Mouse (Mus musculus) heart, embryonic 12.5 days (tissue): ENCODE data around the gene Rbm8a. TPM values are rescaled to one million over a fixed set of nuclear protein-coding genes. Genes with fewer than 3 reads are reported as not detected.

Source experiments
- ATAC-seq: fragments of 200-750 bp; cut with Nextera tagmentation; 2 replicates; pipeline ENCODE4 v1.8.0; 2017; ENCODE audit warnings: moderate TSS enrichment, moderate library complexity; ENCODE audit not compliant: insufficient number of reproducible peaks, low FRiP score
- H3K27ac ChIP-seq: fragments of 300-500 bp; sonication (generic); 2 replicates; pipeline ENCODE4 v1.5.1; 2016; ENCODE audit warnings: mild to moderate bottlenecking, moderate library complexity; ENCODE audit not compliant: poor library complexity, severe bottlenecking
- H3K27me3 ChIP-seq: fragments of 300-500 bp; sonication (generic); replicated peaks from 2 replicates; pipeline ENCODE4 v1.6.1; 2016; ENCODE audit warnings: mild to moderate bottlenecking, moderate library complexity
- H3K36me3 ChIP-seq: fragments of 300-500 bp; sonication (generic); 2 replicates; pipeline ENCODE4 v1.6.1; 2016; ENCODE audit warnings: mild to moderate bottlenecking, moderate library complexity
- H3K4me1 ChIP-seq: fragments of 300-500 bp; sonication (generic); replicated peaks from 2 replicates; pipeline ENCODE4 v1.6.1; 2016; ENCODE audit warnings: mild to moderate bottlenecking
- H3K4me2 ChIP-seq: fragments of 300-500 bp; sonication (generic); 2 replicates; pipeline ENCODE4 v1.6.1; 2016; ENCODE audit warnings: mild to moderate bottlenecking, moderate library complexity
- H3K4me3 ChIP-seq: fragments of 300-500 bp; sonication (generic); 2 replicates; pipeline ENCODE4 v1.5.1; 2016; ENCODE audit warnings: mild to moderate bottlenecking
- H3K9ac ChIP-seq: fragments of 300-500 bp; sonication (generic); 2 replicates; pipeline ENCODE4 v1.6.1; 2016; ENCODE audit warnings: mild to moderate bottlenecking, moderate library complexity
- H3K9me3 ChIP-seq: fragments of 300-500 bp; sonication (generic); replicated peaks from 2 replicates; pipeline ENCODE4 v1.6.1; 2016; ENCODE audit warnings: mild to moderate bottlenecking, moderate library complexity
- WGBS: fragments of 180-500 bp; shearing (Covaris S2); methylation state at CpG from one replicate; pipeline ENCODE4 v1.1.7; 2016; 5-methylcytosine and 5-hydroxymethylcytosine counted together
- polyA plus RNA-seq: library from polyadenylated mRNA; unstranded; fragments of >200 nt; fragmentation: Nextera tagmentation; extraction: Ambion mirVana; gene quantifications from 2 replicates; pipeline ENCODE4 v1.2.1, GENCODE M21; 2016

The Rbm8a gene
- polyA plus RNA-seq, 1 experiment from 2014 or later = 90.8 TPM

DNA sequence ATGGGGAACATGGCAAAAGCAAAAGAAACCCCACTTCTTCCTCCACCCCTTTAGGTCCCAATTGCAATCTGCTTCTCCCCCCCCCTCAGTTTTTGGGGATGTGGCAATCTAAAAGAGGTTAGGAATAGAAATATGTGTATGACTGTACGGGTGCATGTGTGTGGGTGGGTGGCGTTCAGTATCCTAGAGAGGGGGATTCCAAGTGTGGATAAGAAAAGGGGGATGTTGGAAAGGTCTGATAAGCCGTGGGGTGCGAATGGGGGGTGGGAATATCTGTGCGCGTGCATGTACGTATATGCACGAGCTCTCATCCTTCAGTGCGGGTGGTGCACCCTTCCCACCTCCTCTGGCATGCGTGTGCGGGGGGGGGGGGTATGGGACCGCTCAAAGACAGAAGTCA, 32.9 kb upstream of the Rbm8a start:
- Histone ChIP-seq H3K27me3 (0 out of 2 replicates have a peak, but pooled peaks cover 5% of the 10 kb centered on the region), H3K9ac (peak overlapping the region; percentile 85), H3K9me3 (no peaks in the 10 kb centered on the region), H3K27ac (peak overlapping the region; percentile 74; the same call in 1 of the 2 replicates), H3K4me1 (peaks cover 40% of the 10 kb centered on the region), H3K4me2 (peak overlapping the region; percentile 90), H3K4me3 (peak overlapping the region; percentile 65), H3K36me3 (no peaks in the 10 kb centered on the region)
- WGBS = under 1% methylated on average over 11 of the region's 12 CpGs
- ATAC-seq = no peak

DNA sequence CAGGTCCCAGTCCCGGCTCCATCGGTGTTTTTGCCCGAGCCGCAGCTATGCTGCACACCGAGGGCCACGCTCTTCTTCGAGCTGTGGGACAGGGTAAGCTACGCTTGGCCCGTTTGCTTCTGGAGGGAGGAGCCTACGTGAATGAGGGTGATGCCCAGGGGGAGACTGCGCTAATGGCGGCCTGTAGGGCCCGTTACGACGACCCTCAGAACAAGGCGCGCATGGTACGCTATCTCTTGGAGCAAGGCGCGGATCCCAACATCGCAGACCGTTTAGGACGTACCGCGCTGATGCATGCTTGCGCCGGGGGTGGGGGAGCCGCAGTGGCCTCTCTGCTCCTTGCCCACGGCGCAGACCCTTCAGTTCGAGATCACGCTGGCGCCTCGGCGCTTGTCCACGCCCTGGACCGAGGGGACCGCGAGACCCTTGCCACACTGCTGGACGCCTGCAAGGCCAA, 32.3 kb upstream of the Rbm8a start:
- Histone ChIP-seq H3K4me1 (peaks cover 41% of the 10 kb centered on the region), H3K4me2 (peak overlapping the region; percentile 90), H3K36me3 (no peaks in the 10 kb centered on the region), H3K27me3 (0 out of 2 replicates have a peak, but pooled peaks cover 5% of the 10 kb centered on the region), H3K27ac (peak overlapping the region; percentile 74), H3K9ac (peak overlapping the region; percentile 85), H3K9me3 (no peaks in the 10 kb centered on the region), H3K4me3 (peak overlapping the region; percentile 65)
- ATAC-seq = no peak
- under 1% methylated on average over 40 of the region's 40 CpGs for WGBS

DNA sequence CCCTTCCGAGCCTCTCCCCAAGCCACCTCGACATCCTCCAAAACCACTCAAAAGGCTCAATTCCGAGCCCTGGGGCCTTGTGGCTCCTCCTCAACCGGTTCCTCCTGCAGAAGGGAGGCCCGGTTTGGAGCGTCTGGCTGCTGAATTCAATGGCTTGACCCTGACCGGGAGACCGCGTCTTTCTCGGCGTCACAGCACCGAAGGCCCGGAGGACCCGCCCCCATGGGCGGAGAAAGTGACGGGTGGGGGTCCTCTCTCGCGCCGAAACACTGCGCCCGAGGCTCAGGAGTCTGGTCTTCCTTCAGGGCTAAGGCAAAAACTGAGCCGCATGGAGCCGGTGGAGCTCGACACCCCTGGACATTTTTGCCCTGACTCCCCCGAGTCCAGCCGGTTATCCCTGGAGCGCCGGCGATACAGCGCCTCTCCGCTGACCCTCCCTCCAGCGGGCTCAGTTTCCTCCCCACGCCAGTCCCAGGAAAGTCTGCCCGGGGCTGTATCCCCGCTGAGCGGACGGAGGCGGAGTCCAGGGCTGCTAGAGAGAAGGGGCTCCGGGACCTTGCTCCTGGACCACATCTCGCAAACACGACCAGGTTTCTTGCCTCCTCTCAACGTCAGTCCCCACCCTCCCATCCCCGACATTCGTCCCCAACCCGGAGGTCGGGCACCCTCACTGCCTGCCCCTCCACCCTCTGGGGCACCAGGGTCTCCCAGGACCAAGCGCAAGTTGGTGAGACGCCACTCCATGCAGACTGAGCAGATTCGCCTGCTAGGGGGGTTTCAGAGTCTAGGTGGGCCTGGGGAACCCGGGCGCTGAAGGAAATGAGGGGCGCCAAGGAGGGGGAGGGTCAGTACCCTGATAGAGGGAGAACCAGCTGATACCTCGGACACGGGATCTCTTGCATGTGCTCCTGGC, 31.3 kb upstream of the Rbm8a start:
- H3K4me3 ChIP-seq = peak overlapping the region; percentile 65
- ATAC-seq = no peak
- peak overlapping the region; percentile 90 for H3K4me2 ChIP-seq
- H3K4me1 ChIP-seq = peaks cover 47% of the 10 kb centered on the region
- peak overlapping the region; percentile 74 for H3K27ac ChIP-seq
- H3K36me3 ChIP-seq = 0 out of 2 replicates have a peak, but pooled peaks cover 2% of the 10 kb centered on the region
- H3K9me3 ChIP-seq = no peaks in the 10 kb centered on the region
- 0 out of 2 replicates have a peak, but pooled peaks cover 5% of the 10 kb centered on the region for H3K27me3 ChIP-seq
- peak overlapping the region; percentile 85 for H3K9ac ChIP-seq
- 3% methylated on average over 54 of the region's 54 CpGs for WGBS

DNA sequence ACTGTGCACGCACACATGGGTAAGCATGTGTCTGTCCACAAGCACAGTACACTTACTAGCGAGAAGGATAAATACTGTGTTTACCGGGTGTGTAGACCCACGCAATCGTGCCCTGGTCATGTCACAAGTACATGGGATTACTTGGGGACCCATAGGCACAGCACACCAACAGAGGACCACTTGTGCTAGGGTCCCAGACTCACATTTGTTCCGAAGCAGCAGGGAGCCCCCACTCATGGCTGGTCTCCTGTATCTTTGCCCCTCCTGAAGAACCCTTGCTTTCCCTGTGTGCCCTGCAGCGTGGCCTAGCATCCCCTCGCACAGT, 30.7 kb upstream of the Rbm8a start:
- Histone ChIP-seq H3K4me3 (peak overlapping the region; percentile 65; the same call in 1 of the 2 replicates), H3K27ac (no peak overlapping the region)
- 65% methylated on average over 8 of the region's 8 CpGs for WGBS

DNA sequence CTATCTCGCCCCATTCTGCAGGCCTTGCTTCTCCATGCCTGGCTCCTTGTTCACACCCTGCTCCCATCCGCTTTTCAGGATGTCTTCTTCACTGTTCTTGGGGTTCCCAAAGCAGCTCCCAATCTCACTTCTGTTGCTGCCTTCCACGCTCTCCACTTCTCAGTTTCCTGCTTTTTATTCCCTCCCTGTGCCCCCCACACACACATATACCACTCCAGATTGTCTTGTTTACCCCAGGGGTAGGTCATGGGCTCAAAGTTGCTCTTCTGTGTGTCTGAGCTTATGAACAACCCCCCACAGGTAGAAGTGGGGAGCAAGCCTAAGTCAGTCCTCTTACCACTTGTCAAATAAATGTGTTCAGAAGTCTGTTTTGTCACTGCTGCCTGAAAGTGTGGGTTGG, 30.3 kb upstream of the Rbm8a start:
- no peaks in the 10 kb centered on the region for H3K9me3 ChIP-seq
- peaks cover 56% of the 10 kb centered on the region for H3K4me1 ChIP-seq
- 83% methylated on average over 3 of the region's 3 CpGs for WGBS
- H3K4me2 ChIP-seq = no peak overlapping the region; the same call in 1 of the 2 replicates
- 0 out of 2 replicates have a peak, but pooled peaks cover 5% of the 10 kb centered on the region for H3K27me3 ChIP-seq
- ATAC-seq = no peak
- H3K36me3 ChIP-seq = 0 out of 2 replicates have a peak, but pooled peaks cover 12% of the 10 kb centered on the region
- H3K27ac ChIP-seq = no peak overlapping the region
- H3K9ac ChIP-seq = peak overlapping the region; percentile 85; the same call in 1 of the 2 replicates
- H3K4me3 ChIP-seq = no peak overlapping the region

More for the DNA sequence above, 30.7 kb upstream of the Rbm8a start:
- H3K9ac ChIP-seq = peak overlapping the region; percentile 85; the same call in 1 of the 2 replicates
- peak overlapping the region; percentile 90 for H3K4me2 ChIP-seq
- H3K4me1 ChIP-seq = peaks cover 53% of the 10 kb centered on the region
- H3K27me3 ChIP-seq = 0 out of 2 replicates have a peak, but pooled peaks cover 5% of the 10 kb centered on the region
- no peaks in the 10 kb centered on the region for H3K9me3 ChIP-seq
- 0 out of 2 replicates have a peak, but pooled peaks cover 8% of the 10 kb centered on the region for H3K36me3 ChIP-seq
- ATAC-seq = no peak

DNA sequence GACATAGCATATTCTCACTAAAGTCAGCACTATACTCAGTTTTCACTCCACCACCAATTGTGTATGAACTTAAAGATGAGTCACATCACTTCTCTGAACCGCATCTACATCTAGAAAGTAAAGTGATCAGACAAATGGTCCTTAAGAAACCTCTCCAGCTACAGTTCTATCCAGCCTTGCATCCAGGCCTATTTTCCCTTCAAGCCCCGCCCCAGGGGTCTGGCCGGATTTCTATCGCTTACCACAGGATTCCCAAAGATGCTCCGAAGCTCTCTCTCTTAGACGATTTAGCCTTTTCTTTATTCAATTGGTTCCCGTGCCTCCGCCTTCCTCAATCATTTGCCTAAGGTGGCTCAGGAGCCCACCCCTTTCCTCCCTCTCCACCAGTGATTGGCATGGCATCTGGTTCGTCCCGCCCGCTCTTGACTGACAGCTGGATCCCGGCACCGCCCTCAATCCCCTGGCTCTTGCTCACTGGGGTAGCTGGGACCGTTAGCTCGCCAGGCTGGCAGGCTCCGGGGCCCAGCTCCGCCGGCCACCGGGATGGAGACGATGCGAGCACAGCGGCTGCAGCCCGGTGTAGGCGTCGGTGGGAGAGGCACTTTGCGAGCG, 29.0 kb upstream of the Rbm8a start, which contains the start of gene Lix1l:
Gene Lix1l (plus strand): TSS at position 511 of the 612 bp plus-strand sequence.
- Histone ChIP-seq H3K4me2 (peak within 1 kb of the TSS; percentile 81), H3K27ac (peak within 1 kb of the TSS; percentile 98), H3K4me3 (peak within 1 kb of the TSS; percentile 88), H3K9ac (peak within 1 kb of the TSS; percentile 95), H3K9me3 (no peaks in the 10 kb centered on the region), H3K36me3 (0 out of 2 replicates have a peak, but pooled peaks cover 12% of the 10 kb centered on the region), H3K4me1 (peaks cover 56% of the 10 kb centered on the region), H3K27me3 (0 out of 2 replicates have a peak, but pooled peaks cover 5% of the 10 kb centered on the region)
- peak; percentile 92 for ATAC-seq
- 1% methylated on average over 25 of the region's 27 CpGs for WGBS

DNA sequence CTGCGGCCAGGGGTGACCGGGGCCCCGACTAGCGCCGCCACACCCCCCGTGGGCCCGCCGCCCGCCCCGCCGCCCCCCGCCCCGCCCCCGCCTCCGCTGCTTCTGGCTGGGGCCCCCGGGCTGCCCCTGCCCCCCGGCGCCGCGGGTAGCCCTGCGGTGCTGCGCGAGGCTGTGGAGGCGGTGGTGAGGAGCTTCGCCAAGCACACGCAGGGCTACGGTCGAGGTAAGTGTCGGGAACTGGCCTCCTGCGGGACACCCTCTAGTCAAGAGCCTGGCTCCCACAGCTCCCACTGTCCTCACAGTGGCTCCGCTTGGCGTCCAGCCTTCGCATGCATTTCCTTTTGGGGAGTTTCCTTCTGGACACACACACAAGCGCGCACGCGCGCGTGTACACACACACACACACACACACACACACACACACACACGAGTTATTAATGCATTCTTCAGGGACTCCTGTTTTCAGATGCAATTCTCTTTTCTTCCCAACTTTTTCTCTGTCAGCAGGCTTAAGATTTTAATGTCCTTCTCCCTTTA, 28.4 kb upstream of the Rbm8a start:
- ATAC-seq = peak; percentile 57
- peaks cover 50% of the 10 kb centered on the region for H3K4me1 ChIP-seq
- H3K27me3 ChIP-seq = 0 out of 2 replicates have a peak, but pooled peaks cover 5% of the 10 kb centered on the region
- H3K9me3 ChIP-seq = no peaks in the 10 kb centered on the region
- H3K4me3 ChIP-seq = peak overlapping the region; percentile 88
- peak overlapping the region; percentile 81 for H3K4me2 ChIP-seq
- 2% methylated on average over 17 of the region's 40 CpGs for WGBS
- peak overlapping the region; percentile 95 for H3K9ac ChIP-seq
- H3K36me3 ChIP-seq = peaks cover 12% of the 10 kb centered on the region; the same call in 1 of the 2 replicates
- peak overlapping the region; percentile 98 for H3K27ac ChIP-seq

DNA sequence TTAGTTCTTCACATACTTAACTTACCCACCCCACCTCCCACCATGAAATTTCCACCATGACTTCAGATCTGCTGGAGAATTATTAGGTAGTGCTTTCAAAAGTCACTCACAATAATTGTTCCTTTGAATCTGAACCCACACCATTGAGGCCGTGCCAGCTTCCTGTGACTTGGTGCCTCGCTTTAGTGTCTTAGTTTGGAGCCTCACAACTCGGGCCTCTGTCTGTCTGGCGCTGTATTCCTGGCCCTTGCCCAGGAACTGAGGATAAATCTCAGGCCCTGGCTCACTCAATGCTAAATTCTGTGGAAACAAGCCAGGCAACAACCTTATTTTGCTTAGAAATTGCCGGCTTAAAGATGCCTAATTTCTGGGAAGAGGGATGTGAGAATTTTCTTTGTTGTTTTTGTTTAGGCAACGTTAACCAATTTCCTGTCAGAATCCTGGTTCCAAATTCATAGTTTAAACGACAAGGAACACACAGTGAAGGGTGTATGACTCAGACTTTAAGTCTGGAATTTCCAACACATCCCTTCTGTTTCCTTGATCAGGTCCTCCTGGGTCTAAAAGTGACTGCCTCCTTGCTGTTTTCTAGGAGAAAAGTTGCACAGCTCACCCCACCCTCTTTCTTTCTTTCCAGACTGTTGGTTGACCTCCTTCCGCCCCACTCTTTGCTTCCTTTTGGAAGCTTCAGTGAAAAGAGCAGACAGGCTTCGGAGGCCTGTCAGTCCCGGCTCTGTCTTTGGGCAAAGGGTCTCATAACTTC, 27.6 kb upstream of the Rbm8a start:
- peak overlapping the region; percentile 88 for H3K4me3 ChIP-seq
- peak overlapping the region; percentile 98 for H3K27ac ChIP-seq
- H3K27me3 ChIP-seq = 0 out of 2 replicates have a peak, but pooled peaks cover 5% of the 10 kb centered on the region
- 28% methylated on average over 10 of the region's 10 CpGs for WGBS
- no peaks in the 10 kb centered on the region for H3K9me3 ChIP-seq
- no peak for ATAC-seq
- peak overlapping the region; percentile 95 for H3K9ac ChIP-seq
- H3K4me2 ChIP-seq = peak overlapping the region; percentile 81
- peaks cover 12% of the 10 kb centered on the region; the same call in 1 of the 2 replicates for H3K36me3 ChIP-seq
- peaks cover 45% of the 10 kb centered on the region for H3K4me1 ChIP-seq

DNA sequence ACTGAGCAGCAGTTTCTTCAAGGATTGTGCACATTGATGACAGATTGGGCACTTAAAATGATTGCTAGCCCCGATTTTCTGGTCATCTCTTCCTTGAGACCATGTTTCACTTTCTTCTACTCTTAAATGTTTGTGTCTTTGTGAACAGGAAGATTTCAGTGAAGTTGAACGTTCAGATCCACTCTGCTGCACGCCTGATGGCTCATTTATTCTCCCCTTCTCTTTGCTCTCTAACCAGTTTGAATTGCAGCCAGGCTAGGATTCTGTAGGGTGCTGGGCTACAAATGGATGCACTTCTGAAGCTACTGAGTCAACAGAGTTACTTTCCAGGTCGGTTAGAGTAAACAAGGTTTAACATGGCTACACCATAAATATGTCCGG, 27.0 kb upstream of the Rbm8a start:
- Histone ChIP-seq H3K9ac (peak overlapping the region; percentile 95), H3K27me3 (0 out of 2 replicates have a peak, but pooled peaks cover 5% of the 10 kb centered on the region), H3K36me3 (peaks cover 12% of the 10 kb centered on the region; the same call in 1 of the 2 replicates), H3K4me1 (peaks cover 39% of the 10 kb centered on the region), H3K27ac (peak overlapping the region; percentile 98), H3K4me3 (peak overlapping the region; percentile 88), H3K9me3 (no peaks in the 10 kb centered on the region), H3K4me2 (peak overlapping the region; percentile 81)
- no peak for ATAC-seq
- 54% methylated on average over 5 of the region's 5 CpGs for WGBS

DNA sequence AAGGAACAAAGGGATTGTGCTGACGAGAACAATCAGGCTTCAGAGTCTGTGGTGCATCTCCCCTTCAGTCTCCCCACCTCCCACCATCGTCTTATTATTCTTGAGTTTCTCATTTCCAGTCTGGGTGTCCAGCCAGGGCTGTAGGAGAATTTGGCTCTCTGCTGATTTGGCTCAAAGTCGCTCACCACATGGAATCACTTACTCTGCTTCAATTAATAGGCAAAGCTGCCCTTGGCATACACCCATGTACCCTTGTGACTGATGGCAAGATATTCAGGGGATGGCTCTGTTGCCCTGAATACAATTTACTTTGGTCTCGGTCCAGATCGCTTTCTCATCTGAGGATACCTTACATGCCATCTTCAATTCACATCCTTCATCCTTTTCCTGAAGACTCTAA, 26.4 kb upstream of the Rbm8a start:
- Histone ChIP-seq H3K27me3 (0 out of 2 replicates have a peak, but pooled peaks cover 5% of the 10 kb centered on the region), H3K27ac (no peak overlapping the region), H3K36me3 (peaks cover 12% of the 10 kb centered on the region; the same call in 1 of the 2 replicates), H3K4me1 (peaks cover 38% of the 10 kb centered on the region), H3K4me2 (peak overlapping the region; percentile 81), H3K9me3 (no peaks in the 10 kb centered on the region), H3K9ac (peak overlapping the region; percentile 54; the same call in 1 of the 2 replicates), H3K4me3 (peak overlapping the region; percentile 88)
- no peak for ATAC-seq
- 73% methylated on average over 5 of the region's 5 CpGs for WGBS
